Mouse (Mus musculus) forebrain, embryonic 14.5 days (tissue): Measurements from ENCODE around the gene Irx6. TPM values are rescaled to one million over a fixed set of nuclear protein-coding genes. Genes with fewer than 3 reads are reported as not detected.
A peak's percentile ranks its signal among the peaks of the same experiment; 100 is the strongest.

Source experiments
- ATAC-seq: fragments of 200-750 bp; cut with Nextera tagmentation; 2 replicates; pipeline ENCODE4 v1.8.0; 2017; ENCODE audit warnings: mild to moderate bottlenecking, moderate library complexity
- DNase-seq: peaks from one replicate; pipeline ENCODE4 v3.0.0-alpha.2; 2015; ENCODE audit warnings: low spot score
- H3K27ac ChIP-seq: fragments of 300-500 bp; sonication (generic); 2 replicates; pipeline ENCODE4 v1.5.1; 2014; ENCODE audit warnings: low read depth, mild to moderate bottlenecking, control low read depth, low read length, moderate library complexity
- H3K27me3 ChIP-seq: fragments of 300-500 bp; sonication (generic); replicated peaks from 2 replicates; pipeline ENCODE4 v1.6.1; 2014; ENCODE audit warnings: low read length, control low read depth, mixed read lengths; ENCODE audit not compliant: control insufficient read depth, insufficient read depth
- H3K36me3 ChIP-seq: fragments of 300-500 bp; sonication (generic); 2 replicates; pipeline ENCODE4 v1.6.1; 2014; ENCODE audit warnings: low read length, control low read depth; ENCODE audit not compliant: control insufficient read depth, insufficient read depth
- H3K4me1 ChIP-seq: fragments of 300-500 bp; sonication (generic); 2 replicates; pipeline ENCODE4 v1.6.1; 2014; ENCODE audit warnings: antibody characterized with exemption, low read length, control low read depth; ENCODE audit not compliant: control insufficient read depth, insufficient read depth
- H3K4me2 ChIP-seq: fragments of 300-500 bp; sonication (generic); 2 replicates; pipeline ENCODE4 v1.6.1; 2014; ENCODE audit warnings: mild to moderate bottlenecking, control low read depth, low read length
- H3K4me3 ChIP-seq: fragments of 300-500 bp; sonication (generic); 2 replicates; pipeline ENCODE4 v1.5.1; 2014; ENCODE audit warnings: low read depth, low read length, control low read depth
- H3K9ac ChIP-seq: fragments of 300-500 bp; sonication (generic); 2 replicates; pipeline ENCODE4 v1.6.1; 2014; ENCODE audit warnings: mild to moderate bottlenecking, low read length, control low read depth, moderate library complexity
- H3K9me3 ChIP-seq: fragments of 300-500 bp; sonication (generic); replicated peaks from 2 replicates; pipeline ENCODE4 v1.6.1; 2016; ENCODE audit warnings: low read length, control low read depth, mixed read lengths; ENCODE audit not compliant: control insufficient read depth
- WGBS: fragments of 180-500 bp; shearing (Covaris S2); extraction: QIAGEN DNeasy Blood & Tissue Kit; methylation state at CpG from one replicate; pipeline ENCODE4 v1.1.7; 2014; 5-methylcytosine and 5-hydroxymethylcytosine counted together
- polyA plus RNA-seq: library from polyadenylated mRNA; unstranded; fragments of >200 nt; fragmentation: Nextera tagmentation; extraction: Ambion mirVana; gene quantifications from 2 replicates; pipeline ENCODE4 v1.2.1, GENCODE M21; 2014

Irx6 gene
- polyA plus RNA-seq, 1 experiment from 2014 or later: 0.38 TPM

GRCm38 (mm10) chr8:92671892-92672291 is 2.2 kb upstream of the Irx6 start:
- no peak for DNase-seq
- ATAC-seq: no peak
- 47% methylated on average over 4 of the region's 4 CpGs for WGBS

GRCm38 (mm10) chr8:92673101-92673500 is 987 bp upstream of the Irx6 start:
- H3K27me3 ChIP-seq: peaks cover 83% of the 10 kb centered on the region
- peak; percentile 12; the same call in 1 of the 2 replicates for ATAC-seq

More at GRCm38 (mm10) chr8:92671892-92672291, 2.2 kb upstream of the Irx6 start:
- no peak overlapping the region for H3K9ac ChIP-seq
- no peak overlapping the region for H3K4me3 ChIP-seq
- peaks cover 71% of the 10 kb centered on the region for H3K27me3 ChIP-seq
- H3K4me1 ChIP-seq: peaks cover 9% of the 10 kb centered on the region
- H3K9me3 ChIP-seq: no peaks in the 10 kb centered on the region
- no peaks in the 10 kb centered on the region for H3K36me3 ChIP-seq
- H3K27ac ChIP-seq: no peak overlapping the region
- H3K4me2 ChIP-seq: no peak overlapping the region

GRCm38 (mm10) chr8:92673555-92674243 is 389 bp upstream of the Irx6 start:
- no peak overlapping the region for H3K27ac ChIP-seq
- peak overlapping the region; percentile 32 for H3K9ac ChIP-seq

More at GRCm38 (mm10) chr8:92673101-92673500, 987 bp upstream of the Irx6 start:
- Histone ChIP-seq H3K9me3 (no peaks in the 10 kb centered on the region), H3K36me3 (no peaks in the 10 kb centered on the region), H3K4me3 (peak overlapping the region; percentile 38; the same call in 1 of the 2 replicates), H3K4me2 (peak overlapping the region; percentile 79), H3K9ac (no peak overlapping the region), H3K27ac (no peak overlapping the region), H3K4me1 (peaks cover 9% of the 10 kb centered on the region)
- DNase-seq: no peak
- WGBS: 2% methylated on average over 11 of the region's 11 CpGs

GRCm38 (mm10) chr8:92678407-92678806 is 4.3 kb downstream of the Irx6 start:
- 9% methylated on average over 16 of the region's 16 CpGs for WGBS
- Histone ChIP-seq H3K36me3 (no peaks in the 10 kb centered on the region), H3K4me1 (peaks cover 7% of the 10 kb centered on the region), H3K4me2 (0 out of 2 replicates have a peak overlapping the region, but pooled peaks have one; percentile 1), H3K4me3 (no peak overlapping the region), H3K9ac (no peak overlapping the region), H3K27ac (no peak overlapping the region), H3K27me3 (peaks cover 68% of the 10 kb centered on the region), H3K9me3 (no peaks in the 10 kb centered on the region)
- no peak for ATAC-seq
- DNase-seq: no peak

More at GRCm38 (mm10) chr8:92673555-92674243, 389 bp upstream of the Irx6 start:
- 0% methylated on average over 27 of the region's 30 CpGs for WGBS
- Histone ChIP-seq H3K27me3 (peaks cover 89% of the 10 kb centered on the region), H3K4me1 (peaks cover 9% of the 10 kb centered on the region), H3K4me3 (peak overlapping the region; percentile 38), H3K9me3 (no peaks in the 10 kb centered on the region), H3K4me2 (peak overlapping the region; percentile 79), H3K36me3 (no peaks in the 10 kb centered on the region)
- ATAC-seq (peak; percentile 67), DNase-seq (peak; percentile 54)

GRCm38 (mm10) chr8:92697361-92697760 is 23.3 kb downstream of the Irx6 start:
- no peak overlapping the region for H3K4me3 ChIP-seq
- H3K4me1 ChIP-seq: peaks cover 10% of the 10 kb centered on the region
- no peak overlapping the region for H3K9ac ChIP-seq
- no peak for ATAC-seq
- no peak overlapping the region for H3K27ac ChIP-seq
- H3K9me3 ChIP-seq: no peaks in the 10 kb centered on the region; the same call in 1 of the 2 replicates
- no peaks in the 10 kb centered on the region for H3K36me3 ChIP-seq
- WGBS: 87% methylated on average over 5 of the region's 5 CpGs
- no peaks in the 10 kb centered on the region for H3K27me3 ChIP-seq
- no peak overlapping the region for H3K4me2 ChIP-seq
- DNase-seq: no peak

- DNase-seq (peak; percentile 36), ATAC-seq (no peak)
- no peak overlapping the region for H3K27ac ChIP-seq
- WGBS: 67% methylated on average over 3 of the region's 3 CpGs
- H3K9ac ChIP-seq: no peak overlapping the region
- H3K27me3 ChIP-seq: no peaks in the 10 kb centered on the region
- H3K4me2 ChIP-seq: no peak overlapping the region
- peaks cover 10% of the 10 kb centered on the region for H3K4me1 ChIP-seq
- H3K9me3 ChIP-seq: no peaks in the 10 kb centered on the region
- H3K36me3 ChIP-seq: no peaks in the 10 kb centered on the region
- no peak overlapping the region for H3K4me3 ChIP-seq
Measured at GRCm38 (mm10) chr8:92698411-92698810, 24.3 kb downstream of the Irx6 start.

GRCm38 (mm10) chr8:92699922-92700540 is 25.9 kb downstream of the Irx6 start:
- H3K4me2 ChIP-seq: no peak overlapping the region
- DNase-seq (peak; percentile 39), ATAC-seq (no peak)
- H3K9ac ChIP-seq: no peak overlapping the region
- no peak overlapping the region for H3K4me3 ChIP-seq
- H3K4me1 ChIP-seq: peaks cover 10% of the 10 kb centered on the region
- WGBS: 29% methylated on average over 8 of the region's 8 CpGs
- H3K9me3 ChIP-seq: no peaks in the 10 kb centered on the region
- no peaks in the 10 kb centered on the region for H3K36me3 ChIP-seq
- H3K27me3 ChIP-seq: no peaks in the 10 kb centered on the region
- H3K27ac ChIP-seq: no peak overlapping the region

GRCm38 (mm10) chr8:92703375-92703774 is 29.3 kb downstream of the Irx6 start:
- no peak overlapping the region for H3K4me2 ChIP-seq
- no peak overlapping the region for H3K4me3 ChIP-seq
- H3K36me3 ChIP-seq: no peaks in the 10 kb centered on the region
- DNase-seq (peak; percentile 9), ATAC-seq (no peak)
- 75% methylated on average over 3 of the region's 3 CpGs for WGBS
- H3K4me1 ChIP-seq: peaks cover 10% of the 10 kb centered on the region
- no peak overlapping the region for H3K9ac ChIP-seq
- no peaks in the 10 kb centered on the region for H3K27me3 ChIP-seq
- no peaks in the 10 kb centered on the region for H3K9me3 ChIP-seq
- H3K27ac ChIP-seq: no peak overlapping the region

GRCm38 (mm10) chr8:92706311-92706710 is 32.2 kb downstream of the Irx6 start:
- Histone ChIP-seq H3K27me3 (no peaks in the 10 kb centered on the region), H3K9me3 (no peaks in the 10 kb centered on the region), H3K36me3 (no peaks in the 10 kb centered on the region), H3K9ac (no peak overlapping the region), H3K27ac (no peak overlapping the region), H3K4me2 (no peak overlapping the region), H3K4me3 (no peak overlapping the region), H3K4me1 (no peaks in the 10 kb centered on the region)
- no peak for DNase-seq
- 70% methylated on average over 2 of the region's 2 CpGs for WGBS
- no peak for ATAC-seq
